Mouse (Mus musculus): ENCODE measurements around the gene Srsf3.

The Srsf3 gene

GRCm38 (mm10) chr17:29091348-29091944, 59.0 kb downstream of the Srsf3 start:
- no peak for DNase-seq (ENCODE audit: low read depth)

- no peak for DNase-seq (ENCODE audit: low read depth)
These were observed 60.1 kb downstream of the Srsf3 start for GRCm38 (mm10) chr17:29092497-29092896.
